In the genomic region with DNA sequence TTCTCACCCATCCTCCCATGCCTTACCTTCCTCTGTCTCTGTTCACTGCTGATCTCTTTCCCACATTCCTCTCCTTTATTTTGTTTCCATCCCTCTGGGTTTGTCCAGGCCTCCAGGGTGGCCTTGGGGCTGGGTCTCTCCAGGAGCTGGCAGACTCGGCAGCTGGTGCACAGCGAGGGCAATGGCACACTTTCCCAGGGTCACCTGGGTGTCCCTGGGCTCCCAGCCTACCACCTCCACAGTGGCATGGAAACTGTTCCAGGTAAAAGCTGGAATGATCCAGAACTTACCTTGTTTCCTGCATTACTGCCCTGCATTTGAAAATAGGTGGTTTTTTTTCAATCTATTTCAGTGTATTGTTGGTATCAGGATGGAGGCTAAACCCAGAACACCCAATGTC, we compare ENCODE assay signal across 16 mouse cellular contexts. TPM values are rescaled to one million over a fixed set of nuclear protein-coding genes. Genes with fewer than 3 reads are reported as not detected.
"Had no signal": no experiment of that assay in that cellular context is flagged by ENCODE, and none has a peak within 500 bp of the region (broad histone marks: within the 10 kb centered on the region; RNA-seq: fewer than 3 reads in every experiment).

No protein-coding gene starts in this region.

- ATAC-seq: intestine, embryonic 16.5 days; liver, postnatal 0 days; midbrain, embryonic 15.5 days had no signal

- H3K27me3 ChIP-seq: liver, embryonic 13.5 days; lung, embryonic 15.5 days; midbrain, embryonic 15.5 days; neural tube, embryonic 13.5 days had no signal

- H3K9ac ChIP-seq: liver, embryonic 13.5 days; liver, postnatal 0 days; lung, embryonic 15.5 days; midbrain, embryonic 15.5 days; neural tube, embryonic 13.5 days had no signal

- H3K36me3 ChIP-seq: limb, embryonic 10.5 days; liver, embryonic 13.5 days; lung, embryonic 15.5 days; midbrain, embryonic 15.5 days; neural tube, embryonic 13.5 days had no signal

- H3K4me2 ChIP-seq: liver, embryonic 13.5 days; lung, embryonic 15.5 days; midbrain, embryonic 11.5 days; midbrain, embryonic 15.5 days; neural tube, embryonic 13.5 days had no signal

- DNase-seq: liver, embryonic 13.5 days; liver, postnatal 0 days; lung, postnatal 14 days; retina, postnatal 1 day; right cerebral cortex, postnatal 4 days; spleen, adult 18-20 months; thymus, postnatal 36 days had no signal

- H3K4me1 ChIP-seq: limb, embryonic 10.5 days; liver, embryonic 13.5 days; lung, embryonic 15.5 days; megakaryocyte, embryonic 14.5 days; midbrain, embryonic 15.5 days; neural tube, embryonic 13.5 days had no signal

- H3K27ac ChIP-seq: left cerebral cortex, adult 2 months; limb, embryonic 10.5 days; liver, embryonic 13.5 days; lung, embryonic 15.5 days; macrophage; midbrain, embryonic 15.5 days; neural tube, embryonic 13.5 days had no signal

- H3K9me3 ChIP-seq: limb, embryonic 10.5 days; liver, embryonic 13.5 days; lung, embryonic 15.5 days; megakaryocyte, embryonic 14.5 days; midbrain, embryonic 15.5 days; neural tube, embryonic 13.5 days had no signal

- H3K4me3 ChIP-seq: left cerebral cortex, adult 2 months; limb, embryonic 10.5 days; liver, embryonic 13.5 days; lung, embryonic 15.5 days; megakaryocyte, embryonic 14.5 days; midbrain, embryonic 15.5 days; neural tube, embryonic 13.5 days had no signal

RNA-seq across cellular contexts. Expression of a gene that starts 12.8 kb away (rescaled TPM):
- polyA plus RNA-seq: macrophage had no signal
